Mouse (Mus musculus) MN1 (cell line): ENCODE data around the gene Dlx1.

Experiments used
- DNase-seq: peaks from one replicate; pipeline ENCODE4 v3.0.0-alpha.2; 2016; ENCODE audit warnings: low spot score

Gene Dlx1

GRCm38 (mm10) chr2:71546640-71547071 lies 18.7 kb downstream of the Dlx1 start, which contains the start of gene Dlx2:
Gene Dlx2 (minus strand): TSS chr2:71546754.
- peak; percentile 73 for DNase-seq

GRCm38 (mm10) chr2:71547829-71548228 lies 19.9 kb downstream of the Dlx1 start:
- peak; percentile 88 for DNase-seq

- no peak for DNase-seq
These were observed 22.4 kb downstream of the Dlx1 start for GRCm38 (mm10) chr2:71550330-71550729.

DNA sequence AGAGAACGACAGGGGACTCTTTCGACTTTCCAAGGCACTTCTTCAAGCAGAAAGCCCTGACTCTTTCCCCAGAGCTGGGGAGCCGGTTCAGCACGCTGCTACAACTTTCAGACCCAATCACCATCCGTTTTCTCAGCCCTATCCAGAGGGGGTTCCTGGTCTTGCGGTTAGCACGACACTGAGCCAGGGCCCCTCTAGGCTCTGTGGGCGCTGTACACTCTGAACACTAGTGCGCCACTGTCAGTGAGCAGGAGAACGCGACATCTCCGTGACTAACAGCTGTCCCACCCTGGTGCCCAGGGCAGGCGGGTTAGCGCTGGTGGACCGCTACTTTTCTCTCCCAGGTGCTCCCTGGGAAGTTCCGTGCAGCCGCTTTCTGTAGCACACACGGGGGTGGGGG lies 23.8 kb downstream of the Dlx1 start:
- no peak for DNase-seq

- DNase-seq, result no peak
These were observed 28.2 kb downstream of the Dlx1 start for GRCm38 (mm10) chr2:71556071-71556470.

GRCm38 (mm10) chr2:71566466-71566865 lies 38.6 kb downstream of the Dlx1 start:
- no peak for DNase-seq

DNA sequence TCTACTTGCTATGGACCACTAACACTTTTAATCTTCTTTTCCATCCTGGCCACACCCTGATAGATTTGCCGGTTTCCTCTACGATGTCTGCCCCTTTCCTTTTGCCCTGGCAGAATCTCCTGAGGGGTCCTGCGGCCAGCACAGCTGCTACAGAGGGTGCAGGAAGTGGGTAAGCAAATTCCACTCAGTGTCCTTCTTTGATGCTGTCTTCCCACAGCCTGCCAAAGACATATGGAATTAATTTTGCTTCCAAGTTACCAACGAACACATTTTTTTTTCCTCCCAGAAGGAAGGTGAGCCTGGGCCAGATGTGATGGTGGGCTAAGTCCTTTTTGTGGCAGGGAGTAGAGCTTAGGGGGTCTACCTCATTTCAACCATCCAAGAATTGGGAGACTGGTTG lies 45.8 kb downstream of the Dlx1 start:
- no peak for DNase-seq

DNA sequence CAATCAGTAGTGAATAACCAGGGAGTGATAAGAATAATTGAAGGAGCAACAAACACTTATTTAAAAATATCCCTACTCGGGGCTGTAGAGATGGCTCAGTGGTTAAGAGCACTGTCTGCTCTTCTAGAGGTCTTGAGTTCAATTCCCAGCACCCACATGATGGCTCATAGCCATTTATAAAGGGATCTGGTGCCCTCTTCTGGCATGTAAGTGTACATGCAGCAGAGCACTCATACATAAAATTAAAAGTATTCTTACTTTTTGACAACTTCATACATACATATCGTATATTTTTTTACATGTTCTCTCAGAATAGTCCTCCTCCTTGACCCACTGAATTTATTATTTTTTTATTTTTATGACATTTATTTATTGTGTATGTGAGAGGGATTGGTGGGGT lies 49.1 kb downstream of the Dlx1 start:
- DNase-seq, result no peak

GRCm38 (mm10) chr2:71580632-71581466 lies 52.9 kb downstream of the Dlx1 start:
- peak; percentile 80 for DNase-seq

GRCm38 (mm10) chr2:71581488-71581887 lies 53.6 kb downstream of the Dlx1 start:
- DNase-seq, result no peak
